Mouse (Mus musculus): ENCODE results near the gene Ifi205. TPM values are rescaled to one million over a fixed set of nuclear protein-coding genes. Genes with fewer than 3 reads are reported as not detected.
"Not testable (repeated sequence)": the region's sequence is repeated elsewhere in the genome, so short reads cannot be mapped to it uniquely, and the experiment has no call there.

Ifi205 gene
- polyA plus RNA-seq, 1 experiment from 2014 or later = 0.32 TPM

DNA sequence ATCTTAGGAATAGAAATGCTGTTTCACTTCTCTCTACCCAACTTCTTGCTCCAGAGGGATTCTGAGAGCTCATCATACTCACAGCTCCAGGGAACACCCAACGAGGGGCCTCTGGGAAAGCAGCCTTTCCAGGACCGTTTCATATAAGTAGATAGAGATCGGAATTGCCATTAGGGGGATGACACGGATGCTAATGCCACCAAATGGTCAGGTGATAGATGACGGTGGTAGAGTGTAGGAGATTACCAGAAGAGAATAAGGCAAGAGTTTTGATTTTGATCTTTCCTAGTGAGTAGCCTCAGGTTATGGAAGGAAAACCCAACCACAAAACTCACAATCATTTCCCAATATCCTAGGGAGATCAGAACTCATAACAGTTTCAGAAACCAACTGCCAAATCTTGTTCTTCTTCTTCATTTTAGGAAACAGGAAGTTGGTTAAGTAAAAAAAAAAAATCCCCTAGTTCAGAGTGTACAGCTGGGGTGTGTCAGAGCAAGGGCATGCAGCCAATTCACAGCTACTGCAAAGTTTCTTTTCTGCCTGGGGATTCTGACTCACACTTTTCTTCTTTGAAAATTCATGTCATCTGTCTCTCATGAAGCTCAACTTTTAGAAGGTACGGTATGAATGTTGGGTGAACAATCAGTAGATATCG lies 9.0 kb upstream of the Ifi205 start, which contains the start of gene Olfr433:
Gene Olfr433 (plus strand): TSS at position 183 of the 655 bp plus-strand sequence.
- H3K9ac ChIP-seq = no peak within 1 kb of the TSS
- H3K27ac ChIP-seq = no peak within 1 kb of the TSS
- H3K27me3 ChIP-seq (replicated peaks) = no peaks in the 10 kb centered on the region
- 53% methylated on average over 7 of the region's 7 CpGs for WGBS (ENCODE audit: insufficient replicate concordance)
- H3K9me3 ChIP-seq (replicated peaks) = no peaks in the 10 kb centered on the region
- no peaks in the 10 kb centered on the region for H3K4me1 ChIP-seq
- no peak within 1 kb of the TSS for H3K4me3 ChIP-seq
- no peak for ATAC-seq
- no peaks in the 10 kb centered on the region for H3K36me3 ChIP-seq
- H3K4me2 ChIP-seq = no peak within 1 kb of the TSS

DNA sequence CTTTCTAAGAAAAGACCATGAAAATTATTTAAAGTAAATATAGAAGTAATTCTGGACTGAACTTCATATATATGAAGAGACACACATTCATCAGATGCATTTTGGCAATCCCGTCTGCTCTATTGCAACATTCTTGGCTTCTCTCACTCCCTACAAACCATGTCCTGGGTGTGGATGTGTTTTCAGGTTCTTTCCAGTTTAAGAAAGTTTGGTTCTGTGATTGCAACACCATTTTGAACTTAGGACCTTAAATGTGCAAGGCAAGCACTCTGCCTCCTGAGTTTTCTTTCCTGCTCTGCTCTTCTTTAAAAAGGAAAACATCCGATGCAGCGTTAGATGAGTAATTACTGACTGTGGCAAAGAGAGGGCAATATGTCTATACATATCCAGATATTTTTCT lies 6.9 kb upstream of the Ifi205 start:
- H3K4me3 ChIP-seq = no peak overlapping the region
- 86% methylated on average over 3 of the region's 3 CpGs for WGBS (ENCODE audit: insufficient replicate concordance)
- no peaks in the 10 kb centered on the region for H3K4me1 ChIP-seq
- ATAC-seq = no peak
- no peak overlapping the region for H3K27ac ChIP-seq
- H3K27me3 ChIP-seq (replicated peaks) = no peaks in the 10 kb centered on the region
- H3K36me3 ChIP-seq = no peaks in the 10 kb centered on the region
- no peak overlapping the region for H3K9ac ChIP-seq
- H3K4me2 ChIP-seq = no peak overlapping the region
- no peaks in the 10 kb centered on the region for H3K9me3 ChIP-seq (replicated peaks)

DNA sequence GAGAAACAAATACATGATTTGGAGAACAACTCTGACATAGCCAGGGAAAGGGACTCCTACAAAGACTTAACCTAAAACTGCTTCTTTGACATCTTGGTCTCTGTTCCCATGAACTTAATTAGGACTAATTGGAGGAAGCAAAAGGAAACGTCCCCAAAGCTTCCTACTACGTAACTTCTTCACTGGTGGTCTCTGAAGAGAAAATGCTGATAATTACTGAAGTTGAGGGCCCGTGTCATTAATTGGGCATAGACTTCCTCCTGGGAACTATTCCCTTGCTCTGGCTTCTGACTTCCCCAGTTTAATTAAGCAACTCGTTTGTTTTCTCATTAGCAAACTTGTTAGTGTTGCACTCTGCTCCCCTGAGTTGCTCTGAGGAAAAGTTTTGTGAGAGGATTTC lies 4.2 kb upstream of the Ifi205 start:
- Histone ChIP-seq H3K4me2 (no peak overlapping the region), H3K9me3 (replicated peaks) (no peaks in the 10 kb centered on the region), H3K27me3 (replicated peaks) (no peaks in the 10 kb centered on the region), H3K4me1 (no peaks in the 10 kb centered on the region), H3K36me3 (no peaks in the 10 kb centered on the region), H3K9ac (no peak overlapping the region), H3K4me3 (no peak overlapping the region), H3K27ac (no peak overlapping the region)
- ATAC-seq = no peak
- whole genome bisulfite sequencing (ENCODE audit: insufficient replicate concordance) = 46% methylated on average over 4 of the region's 4 CpGs

DNA sequence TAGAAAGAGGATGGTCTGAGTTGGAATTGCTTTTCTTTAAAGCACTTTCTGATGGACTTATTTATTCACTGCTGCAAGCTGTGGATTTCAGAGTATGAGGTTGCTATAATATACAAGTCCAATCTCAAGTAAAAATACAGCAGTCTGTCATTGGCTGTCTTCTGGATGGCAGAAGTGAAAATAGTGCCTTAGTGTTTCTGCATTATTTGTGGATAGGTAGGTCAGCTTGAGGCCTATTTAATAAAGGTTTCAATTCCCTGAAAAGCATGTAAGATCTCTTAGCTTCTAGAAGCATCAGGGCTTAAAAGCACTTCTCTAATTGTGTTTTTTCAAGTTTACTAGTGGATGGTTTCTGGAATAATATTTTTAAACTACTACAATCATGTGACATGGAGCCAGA lies 24.6 kb downstream of the Ifi205 start:
- not testable (repeated sequence) for ATAC-seq

DNA sequence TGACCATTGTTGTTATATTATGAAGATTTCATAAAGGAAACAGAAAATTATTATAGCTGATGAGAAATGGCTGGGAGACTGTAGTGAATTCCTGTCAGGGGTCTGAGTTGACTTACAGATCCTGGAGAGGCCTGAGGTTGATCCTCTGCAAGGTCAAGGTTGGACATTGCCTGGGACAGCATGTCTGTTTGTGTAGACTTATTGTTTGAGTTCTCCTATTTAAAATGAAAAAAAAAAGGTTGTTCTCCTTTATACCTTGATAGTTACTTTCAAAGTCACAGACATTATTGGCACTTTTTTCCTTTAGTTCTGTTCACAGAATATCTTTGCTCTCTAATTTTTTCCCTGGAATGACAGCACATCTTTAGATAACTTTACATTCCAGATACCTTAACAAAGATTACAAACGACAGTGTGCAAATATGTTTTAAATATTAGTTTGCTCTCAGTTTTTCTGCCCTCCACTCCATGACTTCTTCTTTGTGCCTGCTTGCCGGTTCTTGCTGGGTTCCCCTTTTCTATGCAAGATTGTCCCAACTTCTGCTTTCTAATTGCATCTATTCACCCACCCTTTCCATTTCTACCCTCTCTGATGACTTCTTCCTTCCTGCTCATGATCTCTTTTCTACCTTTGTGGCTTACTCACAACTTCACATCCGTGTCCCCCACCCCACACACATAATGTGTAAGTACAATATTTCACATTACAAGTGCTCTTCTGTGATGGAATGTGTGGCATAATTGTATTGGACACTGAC lies 27.1 kb downstream of the Ifi205 start:
- WGBS (ENCODE audit: insufficient replicate concordance) = 24% methylated on average over 2 of the region's 3 CpGs
- not testable (repeated sequence) for H3K9me3 ChIP-seq (replicated peaks); H3K27ac ChIP-seq; H3K4me2 ChIP-seq; H3K9ac ChIP-seq; ATAC-seq; H3K36me3 ChIP-seq; H3K4me3 ChIP-seq; H3K4me1 ChIP-seq; H3K27me3 ChIP-seq (replicated peaks)

More for the DNA sequence above, 24.6 kb downstream of the Ifi205 start:
- H3K36me3 ChIP-seq; H3K4me3 ChIP-seq; H3K4me1 ChIP-seq; H3K27ac ChIP-seq; H3K9ac ChIP-seq; H3K4me2 ChIP-seq; H3K27me3 ChIP-seq (replicated peaks); H3K9me3 ChIP-seq (replicated peaks): not testable (repeated sequence)

DNA sequence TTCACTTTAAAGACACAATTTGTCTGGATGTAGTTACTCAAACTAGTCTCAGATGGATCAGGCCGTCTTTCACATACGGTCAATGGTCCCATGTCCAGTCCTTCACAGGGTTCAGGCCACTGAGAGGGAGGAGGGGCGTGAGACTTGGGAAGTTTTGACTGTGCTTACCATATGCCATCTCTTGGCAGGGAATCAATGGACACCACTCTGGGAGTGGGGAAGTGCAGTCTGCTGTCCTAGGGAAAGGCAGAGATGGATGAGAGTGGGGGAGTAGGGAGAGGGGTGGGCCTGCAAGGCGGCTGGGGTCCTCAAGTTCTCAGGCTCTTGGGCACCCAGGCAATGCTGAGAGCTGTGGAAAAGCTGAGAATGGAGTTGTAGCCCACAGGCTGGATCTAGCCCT lies 36.6 kb downstream of the Ifi205 start:
- no peak overlapping the region for H3K4me2 ChIP-seq
- 76% methylated on average over 4 of the region's 4 CpGs for WGBS (ENCODE audit: insufficient replicate concordance)
- H3K36me3 ChIP-seq = no peaks in the 10 kb centered on the region
- H3K4me3 ChIP-seq = no peak overlapping the region
- H3K9me3 ChIP-seq (replicated peaks) = no peaks in the 10 kb centered on the region
- H3K27me3 ChIP-seq (replicated peaks) = no peaks in the 10 kb centered on the region
- ATAC-seq = no peak
- no peak overlapping the region for H3K27ac ChIP-seq
- H3K9ac ChIP-seq = no peak overlapping the region
- no peaks in the 10 kb centered on the region for H3K4me1 ChIP-seq

DNA sequence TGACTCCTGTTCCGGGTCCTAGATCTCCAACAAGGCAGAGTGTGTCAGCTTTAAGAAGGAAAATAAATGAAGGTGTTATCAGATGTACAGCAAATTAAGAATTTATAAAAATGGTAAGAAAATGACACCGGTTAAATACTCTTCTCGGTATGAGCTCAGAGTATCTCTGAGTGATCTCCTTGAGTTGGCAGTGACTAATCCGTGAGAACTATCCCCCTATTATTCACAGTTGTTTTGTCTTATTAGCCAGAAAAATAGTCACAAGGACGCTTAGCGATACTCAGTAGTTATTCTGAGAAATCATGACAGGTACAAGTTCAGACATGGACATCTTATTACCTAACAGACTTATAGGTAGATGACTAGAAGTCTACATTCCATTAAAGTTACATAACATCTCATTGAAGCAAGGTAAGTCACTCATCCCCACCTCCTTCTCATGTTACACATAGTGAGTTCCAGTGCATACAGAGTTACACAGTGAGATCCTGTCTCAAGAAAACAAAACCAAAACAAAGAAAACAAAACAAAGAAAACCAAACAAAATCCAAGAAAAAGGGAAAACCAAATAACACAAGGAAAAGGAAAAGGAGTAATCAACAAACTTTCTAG lies 48.8 kb downstream of the Ifi205 start, which contains the start of gene Ifi202b:
Gene Ifi202b (minus strand): TSS at position 51 of the 612 bp plus-strand sequence.
- H3K4me3 ChIP-seq; H3K27ac ChIP-seq; H3K4me2 ChIP-seq; H3K27me3 ChIP-seq (replicated peaks); H3K9ac ChIP-seq; H3K36me3 ChIP-seq; H3K4me1 ChIP-seq; ATAC-seq; H3K9me3 ChIP-seq (replicated peaks): not testable (repeated sequence)
- WGBS (ENCODE audit: insufficient replicate concordance) = 77% methylated on average over 6 of the region's 6 CpGs

DNA sequence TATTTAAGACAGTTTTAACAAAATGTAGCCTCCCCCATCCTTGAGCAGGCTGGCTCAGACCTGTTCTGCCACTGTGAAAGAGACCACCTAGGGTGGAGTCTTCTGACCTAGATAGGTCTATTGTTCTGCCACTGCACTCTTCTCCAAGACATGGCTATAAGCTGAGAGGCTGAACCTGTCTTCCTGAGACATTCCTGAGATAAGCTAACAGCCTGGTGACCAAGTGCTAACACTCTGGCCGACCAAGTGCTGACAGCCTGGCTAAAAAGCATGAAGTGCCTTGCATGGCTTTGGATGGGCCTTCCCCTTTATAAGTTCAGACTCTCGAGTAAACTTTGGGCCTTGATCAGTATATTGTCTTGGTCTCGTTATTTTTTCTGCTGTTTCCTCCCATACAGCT lies 50.6 kb downstream of the Ifi205 start:
- 35% methylated on average over 3 of the region's 3 CpGs for WGBS (ENCODE audit: insufficient replicate concordance)
- not testable (repeated sequence) for H3K36me3 ChIP-seq; H3K27me3 ChIP-seq (replicated peaks); H3K9me3 ChIP-seq (replicated peaks); H3K4me2 ChIP-seq; ATAC-seq; H3K27ac ChIP-seq; H3K9ac ChIP-seq; H3K4me3 ChIP-seq; H3K4me1 ChIP-seq

DNA sequence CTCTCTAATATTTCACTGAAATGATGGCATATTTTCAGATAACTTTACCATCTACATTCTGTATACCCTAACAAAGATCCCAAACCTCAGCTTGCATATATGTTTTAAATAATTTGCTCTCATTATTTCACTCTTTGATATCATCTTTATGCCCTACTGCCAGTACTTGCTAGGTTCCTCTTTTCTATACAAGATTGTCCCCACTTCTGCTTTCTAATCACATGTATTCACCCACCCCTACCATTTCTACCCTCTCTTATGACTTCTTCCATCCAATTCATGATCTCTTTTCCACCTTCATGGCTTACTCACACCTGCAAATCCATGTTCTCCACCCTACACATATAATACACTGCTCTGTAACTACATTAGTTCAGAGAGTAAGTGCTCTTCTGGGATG lies 54.0 kb downstream of the Ifi205 start:
- ATAC-seq = no peak
- Histone ChIP-seq H3K4me1 (no peaks in the 10 kb centered on the region), H3K9ac (no peak overlapping the region)

DNA sequence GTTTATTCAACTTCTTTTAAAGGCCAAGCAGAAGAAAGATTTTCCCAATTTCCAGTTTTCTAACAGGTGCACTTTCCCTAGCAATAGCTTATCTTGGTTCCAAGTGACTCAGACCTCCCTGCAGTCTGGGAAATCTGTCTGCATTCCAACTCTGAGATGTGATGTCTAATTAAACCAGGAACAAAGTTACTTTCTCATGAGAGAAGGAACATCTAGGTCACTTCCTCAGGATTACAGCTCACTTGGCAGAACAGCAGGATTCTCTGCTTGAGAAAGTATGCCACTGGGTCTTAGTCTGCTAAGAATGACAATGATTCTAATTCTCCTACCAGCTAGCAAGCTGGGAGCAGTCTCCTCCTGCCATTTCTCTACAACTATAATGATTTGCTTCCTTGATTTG lies 58.5 kb downstream of the Ifi205 start:
- Histone ChIP-seq H3K4me1 (no peaks in the 10 kb centered on the region), H3K36me3 (no peaks in the 10 kb centered on the region), H3K9me3 (replicated peaks) (no peaks in the 10 kb centered on the region), H3K9ac (no peak overlapping the region), H3K27me3 (replicated peaks) (no peaks in the 10 kb centered on the region), H3K4me2 (no peak overlapping the region), H3K27ac (no peak overlapping the region), H3K4me3 (no peak overlapping the region)
- no peak for ATAC-seq

More for the DNA sequence above, 54.0 kb downstream of the Ifi205 start:
- no peaks in the 10 kb centered on the region for H3K27me3 ChIP-seq (replicated peaks)
- H3K4me2 ChIP-seq = no peak overlapping the region
- no peak overlapping the region for H3K27ac ChIP-seq
- no peaks in the 10 kb centered on the region for H3K9me3 ChIP-seq (replicated peaks)
- H3K4me3 ChIP-seq = no peak overlapping the region
- no peaks in the 10 kb centered on the region for H3K36me3 ChIP-seq
